Mouse (Mus musculus) cerebellum, postnatal 14 days (tissue): ENCODE measurements around the gene Gusb.
"Not testable (repeated sequence)": the region's sequence is repeated elsewhere in the genome, so short reads cannot be mapped to it uniquely, and the experiment has no call there.

ENCODE experiments used
- DNase-seq, 2 experiments: peaks; one replicate each; pipeline ENCODE4 v3.0.0; 2021; ENCODE audit warnings: mixed read lengths in 2 of 2

Gene Gusb

DNA sequence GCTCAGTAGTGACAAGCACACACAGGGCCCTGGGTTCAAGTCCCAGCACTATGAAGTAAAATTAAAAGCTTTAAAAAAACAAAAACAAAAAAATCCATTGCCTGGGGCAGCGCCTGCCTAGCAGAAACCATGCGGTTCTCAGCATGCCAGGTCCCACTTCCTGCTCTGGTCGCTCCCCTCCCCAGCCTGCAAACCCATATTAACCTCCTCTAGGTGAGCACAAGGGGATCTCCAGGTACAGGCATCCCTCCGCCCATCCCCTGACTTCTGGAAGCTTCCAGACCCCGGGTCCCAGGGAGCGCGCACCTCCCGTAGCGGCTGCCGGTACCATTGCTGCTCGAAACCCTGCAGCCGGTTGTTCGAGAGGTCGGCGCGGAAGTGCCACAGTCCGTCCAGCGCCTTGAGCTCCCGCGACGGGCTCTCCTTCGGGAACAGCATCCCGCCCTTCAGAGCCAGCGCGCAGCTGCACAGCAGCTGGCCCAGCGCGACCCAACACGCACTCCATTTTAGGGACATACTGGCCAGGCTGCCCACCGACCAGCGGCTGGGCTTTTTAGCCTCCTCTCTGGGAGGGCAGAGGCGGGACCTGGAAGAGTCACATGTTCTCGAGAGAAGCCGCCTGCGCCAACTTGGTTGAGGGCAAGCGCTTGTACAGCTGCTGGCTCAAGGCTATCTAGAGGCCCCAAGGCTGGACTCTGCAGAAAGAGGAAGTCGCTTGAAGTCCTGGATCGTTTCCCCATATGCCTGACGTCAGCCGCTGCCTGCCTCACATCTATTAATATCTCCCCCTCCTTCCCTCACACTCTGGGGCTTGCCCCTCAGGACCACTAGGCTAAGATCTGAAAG, at the start of gene Gusb:
Gusb (minus strand) TSS at position 749 of the 846 bp plus-strand sequence.
- DNase-seq = peak; percentile 70 to 78

DNA sequence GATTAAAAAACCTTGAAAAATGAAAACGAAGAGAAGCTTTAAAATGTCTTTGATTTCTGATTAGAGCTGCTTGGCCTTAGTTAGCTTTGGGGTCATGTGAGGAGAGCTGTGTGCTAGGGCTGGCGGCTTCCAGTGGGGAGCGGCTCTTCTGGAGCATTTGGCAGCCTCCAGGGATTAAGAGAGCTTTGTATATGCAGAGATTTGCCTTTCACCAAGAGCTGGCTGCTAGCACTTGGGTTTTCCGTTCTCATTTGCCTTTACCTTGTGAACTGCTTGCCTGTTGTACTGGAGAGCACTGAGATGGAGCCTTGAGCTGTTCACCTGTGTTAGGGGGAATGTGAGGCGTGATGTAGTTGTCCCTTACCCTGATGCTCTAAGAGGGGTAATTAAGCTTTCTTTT, 49.7 kb upstream of the Gusb start:
- DNase-seq = no peak

GRCm38 (mm10) chr5:130051073-130051860, 48.4 kb upstream of the Gusb start:
- peak; percentile 23 to 41 for DNase-seq

GRCm38 (mm10) chr5:130050416-130050815, 47.6 kb upstream of the Gusb start:
- peak; percentile 75 to 89 for DNase-seq

GRCm38 (mm10) chr5:130048786-130049520, 46.1 kb upstream of the Gusb start:
- no peak for DNase-seq

DNA sequence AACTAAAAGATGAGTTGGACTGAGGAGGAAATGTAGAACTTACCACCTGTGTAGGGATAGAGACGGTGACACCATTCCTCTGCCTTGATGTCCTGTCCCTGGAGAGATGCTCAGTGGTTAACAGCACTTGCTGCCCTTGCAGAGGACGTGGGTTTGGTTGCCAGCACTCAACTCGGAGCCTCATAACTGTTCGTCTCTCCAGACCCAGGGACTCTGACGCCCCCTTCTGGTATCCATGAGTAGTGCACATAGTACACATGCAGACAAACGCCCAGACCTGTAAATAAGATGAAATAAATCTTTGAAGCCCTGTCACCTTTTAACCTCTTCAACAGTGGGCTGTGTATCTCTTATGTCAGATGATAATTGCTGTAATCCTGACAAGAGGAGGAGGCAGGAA, 44.2 kb upstream of the Gusb start:
- DNase-seq = no peak

GRCm38 (mm10) chr5:130046589-130046988, 43.7 kb upstream of the Gusb start:
- no peak for DNase-seq

GRCm38 (mm10) chr5:130046100-130046499, 43.3 kb upstream of the Gusb start:
- DNase-seq = no peak

DNA sequence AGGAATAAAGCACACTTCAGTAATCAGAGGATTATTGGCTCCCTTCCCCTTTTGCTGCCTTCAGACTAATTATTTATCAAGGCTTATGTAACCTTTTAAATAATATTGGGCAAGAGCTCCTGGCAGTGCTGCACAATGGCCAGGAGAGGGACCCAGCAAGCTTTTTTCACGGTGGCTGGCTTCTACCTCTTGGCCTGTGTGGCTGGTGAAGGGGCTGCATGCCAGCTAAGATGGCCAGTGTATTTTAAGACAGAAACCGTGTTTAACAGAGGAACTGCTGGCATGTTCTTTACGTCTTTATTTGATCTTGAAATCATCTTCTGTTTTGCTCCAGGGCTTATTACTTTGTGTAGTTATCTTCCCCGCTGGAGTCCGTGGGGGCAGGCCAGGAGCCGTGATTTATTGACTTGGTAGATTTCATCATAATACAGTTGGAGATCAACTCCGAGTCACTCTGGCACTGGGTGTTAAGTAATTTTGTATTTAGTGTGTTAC, 41.4 kb upstream of the Gusb start:
- DNase-seq = peak; percentile 85 to 88

DNA sequence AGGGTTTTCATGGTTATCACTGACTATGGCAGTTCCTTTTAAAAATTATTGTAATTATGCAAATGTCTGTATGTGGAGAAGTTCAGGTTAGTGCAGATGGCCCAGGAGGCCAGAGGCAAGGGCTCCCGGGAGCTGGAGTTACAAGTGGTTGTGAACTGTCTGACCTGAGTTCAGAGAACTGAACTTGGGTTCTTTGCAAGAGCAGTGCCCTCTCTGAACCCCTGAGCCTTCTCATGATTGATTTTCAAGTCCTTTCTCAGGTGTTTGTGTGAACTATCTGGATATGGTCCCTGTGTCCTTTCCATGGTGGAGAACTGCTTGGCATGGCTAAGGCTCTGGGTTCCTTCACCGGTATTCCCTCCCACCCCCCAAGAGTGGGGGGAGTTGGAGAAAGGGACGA, 40.9 kb upstream of the Gusb start:
- no peak for DNase-seq

GRCm38 (mm10) chr5:130041262-130041661, 38.4 kb upstream of the Gusb start:
- no peak for DNase-seq

DNA sequence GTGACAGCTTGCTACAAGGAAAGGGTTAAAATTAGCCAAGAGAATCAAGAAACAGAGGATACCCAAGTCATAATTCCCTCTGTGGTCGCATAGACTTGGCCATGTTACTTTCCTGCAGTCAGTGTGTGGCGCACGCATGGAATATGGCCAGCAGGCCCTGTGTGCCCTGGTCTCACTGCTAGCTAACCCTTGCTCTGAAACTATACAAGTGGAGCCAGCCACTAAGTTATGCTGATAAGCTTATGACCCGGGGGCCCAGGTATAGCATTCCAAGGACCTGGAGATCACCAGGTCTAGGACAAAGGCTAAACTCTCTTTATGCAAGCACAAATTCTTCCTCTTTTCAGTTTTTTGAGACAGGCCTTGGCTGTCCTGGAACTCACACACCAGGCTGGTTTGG, 37.9 kb upstream of the Gusb start:
- no peak for DNase-seq

- DNase-seq = peak; percentile 68 to 77
These were observed 35.1 kb upstream of the Gusb start for GRCm38 (mm10) chr5:130037752-130038455.

DNA sequence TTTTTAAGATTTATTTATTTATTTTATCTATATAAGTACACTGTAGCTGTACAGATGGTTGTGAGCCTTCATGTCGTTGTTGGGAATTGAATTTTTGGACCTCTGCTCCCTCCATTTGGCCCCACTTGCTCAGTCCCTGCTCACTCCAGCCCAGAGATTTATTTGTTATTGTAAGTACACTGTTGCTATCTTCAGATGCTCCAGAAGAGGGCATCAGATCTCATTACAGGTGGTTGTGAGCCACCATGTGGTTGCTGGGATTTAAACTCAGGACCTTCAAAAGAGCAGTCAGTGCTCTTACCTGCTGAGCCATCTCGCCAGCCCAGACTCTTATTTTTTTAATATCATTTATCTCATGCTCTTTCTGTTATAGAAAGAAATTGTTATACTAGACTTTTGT, 33.5 kb upstream of the Gusb start:
- not testable (repeated sequence) for DNase-seq

DNA sequence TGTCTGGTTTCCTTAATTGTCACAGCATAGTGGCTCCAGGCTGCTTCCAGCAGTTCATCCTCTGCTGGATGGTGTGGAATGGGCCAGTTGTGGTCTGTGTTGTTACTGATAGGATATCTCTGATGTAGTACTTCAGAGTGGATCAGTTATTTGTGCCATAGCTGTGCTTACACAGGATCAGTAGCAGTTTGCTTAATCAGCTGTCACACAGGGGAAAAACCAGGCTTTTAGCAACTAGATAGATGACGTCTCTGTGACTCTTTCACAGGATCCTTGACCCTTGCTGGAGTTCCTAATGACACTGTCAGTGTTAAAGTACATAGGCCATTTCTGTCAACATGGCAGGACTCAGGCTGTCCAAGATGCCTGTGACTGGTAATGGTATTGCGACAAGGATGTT, 31.0 kb upstream of the Gusb start:
- DNase-seq = no peak

DNA sequence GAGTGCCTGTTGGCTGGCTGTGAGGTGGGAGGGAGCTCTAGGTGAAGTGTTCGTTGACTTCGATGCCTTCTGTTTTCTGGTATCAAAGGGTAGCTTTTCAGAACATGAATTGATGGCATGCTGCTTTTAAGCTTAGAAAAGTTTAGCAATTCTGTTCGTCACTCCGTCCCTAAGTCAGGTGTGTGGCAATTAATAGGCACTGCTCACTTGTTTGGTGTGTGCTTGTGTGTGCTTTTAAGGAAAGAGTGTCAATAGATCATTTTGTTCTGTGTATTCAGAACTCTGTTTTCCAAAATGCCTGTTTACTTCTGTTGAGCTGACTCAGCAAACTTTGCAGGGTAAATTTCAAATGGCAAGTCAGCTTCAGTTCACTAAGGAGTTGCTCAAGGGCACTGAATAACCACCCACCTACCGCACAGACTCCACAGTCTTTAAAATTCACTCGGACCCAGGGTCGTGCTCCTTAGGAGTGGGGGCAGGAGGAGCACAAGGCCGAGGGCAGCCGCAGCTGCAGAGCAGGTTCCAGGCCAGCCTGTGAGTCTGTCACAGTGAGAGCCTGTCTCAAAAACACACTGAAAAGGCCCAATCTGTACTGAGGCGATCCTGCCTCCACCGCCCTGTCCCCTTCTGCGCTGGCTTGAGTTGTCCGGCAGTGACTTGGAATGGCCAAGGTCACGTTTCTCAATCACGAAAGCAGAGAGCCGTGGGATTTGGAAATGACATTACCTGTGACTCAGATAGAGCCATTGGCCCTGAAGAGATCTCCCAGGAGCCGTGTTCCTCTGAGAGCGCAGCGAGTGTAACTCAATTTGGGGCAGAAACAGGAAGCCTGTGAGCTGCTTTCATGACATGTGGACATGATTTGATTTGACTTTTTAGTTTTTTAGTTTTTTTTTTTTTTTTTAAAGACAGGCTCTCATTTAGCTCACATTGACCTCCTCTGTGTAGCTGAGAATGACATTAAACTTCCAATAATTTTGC, 28.9 kb upstream of the Gusb start:
- DNase-seq = no peak

DNA sequence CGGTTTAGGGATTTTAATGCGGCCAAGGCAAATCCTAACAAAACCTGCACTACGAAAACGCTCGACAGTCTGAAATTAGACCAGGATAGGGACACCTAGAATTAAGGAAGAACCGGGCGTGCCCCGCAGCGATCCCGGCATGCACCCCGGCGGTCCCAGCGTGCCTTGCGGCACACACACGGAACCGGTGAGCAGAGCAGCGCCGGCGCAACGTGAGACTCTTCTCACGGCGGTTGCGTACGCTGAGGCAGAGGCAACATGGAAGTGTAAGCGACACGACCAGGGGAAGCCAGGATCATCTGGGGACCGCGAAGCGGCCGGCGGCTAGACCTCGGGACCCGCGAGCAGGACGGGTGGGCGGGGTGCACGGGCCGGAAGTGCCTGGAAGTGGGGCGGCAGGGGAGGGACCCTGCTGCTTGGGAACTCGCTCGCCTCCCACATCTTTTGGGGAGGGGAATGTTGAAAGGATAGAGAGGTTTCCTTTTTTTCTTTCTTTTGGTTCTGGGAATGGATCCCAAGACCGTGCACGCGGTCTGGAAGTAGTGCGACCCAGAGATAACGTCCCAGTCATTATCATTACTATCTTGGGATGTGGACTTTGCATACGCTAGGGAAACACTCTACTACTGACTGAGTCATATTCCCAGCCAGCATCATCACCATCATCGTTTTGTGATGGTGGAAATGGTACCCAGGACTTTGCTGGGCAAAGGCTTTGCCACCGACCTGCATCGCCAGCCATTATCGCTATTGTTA, 26.5 kb upstream of the Gusb start, which contains the start of the genes Asl and Crcp:
Asl (minus strand) TSS at position 106 of the 756 bp plus-strand sequence.
Crcp (plus strand) TSS at position 149 of the 756 bp plus-strand sequence.
- DNase-seq = peak; percentile 88 to 90

GRCm38 (mm10) chr5:130027696-130028095, 24.8 kb upstream of the Gusb start:
- no peak for DNase-seq

GRCm38 (mm10) chr5:130027134-130027533, 24.3 kb upstream of the Gusb start:
- no peak for DNase-seq
